Mouse (Mus musculus): ENCODE measurements around the gene Spock1.

The Spock1 gene

GRCm38 (mm10) chr13:57588558-57589273, 319.4 kb downstream of the Spock1 start:
- DNase-seq, result no peak

DNA sequence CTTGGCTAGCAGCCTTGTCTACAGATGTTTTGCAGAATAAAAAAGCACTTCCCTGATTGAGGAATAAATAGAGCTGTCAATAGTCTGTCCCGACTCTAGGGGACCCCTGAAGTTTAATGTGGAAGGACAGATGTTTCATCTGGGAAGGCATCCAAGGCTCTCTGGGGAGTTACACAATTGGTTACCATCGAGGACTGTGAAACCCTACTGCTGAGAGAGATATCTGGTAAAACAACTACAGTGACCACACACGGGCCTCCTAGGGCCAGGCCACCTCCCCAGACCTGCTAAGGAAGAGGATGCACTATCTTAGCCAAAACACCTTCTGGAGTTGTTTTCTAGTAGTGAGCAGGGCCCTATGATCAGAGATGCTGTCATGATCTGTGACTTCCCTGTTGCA, 323.0 kb downstream of the Spock1 start:
- no peak for DNase-seq

- no peak for DNase-seq
Observed at GRCm38 (mm10) chr13:57582314-57582976, 325.7 kb downstream of the Spock1 start.

DNA sequence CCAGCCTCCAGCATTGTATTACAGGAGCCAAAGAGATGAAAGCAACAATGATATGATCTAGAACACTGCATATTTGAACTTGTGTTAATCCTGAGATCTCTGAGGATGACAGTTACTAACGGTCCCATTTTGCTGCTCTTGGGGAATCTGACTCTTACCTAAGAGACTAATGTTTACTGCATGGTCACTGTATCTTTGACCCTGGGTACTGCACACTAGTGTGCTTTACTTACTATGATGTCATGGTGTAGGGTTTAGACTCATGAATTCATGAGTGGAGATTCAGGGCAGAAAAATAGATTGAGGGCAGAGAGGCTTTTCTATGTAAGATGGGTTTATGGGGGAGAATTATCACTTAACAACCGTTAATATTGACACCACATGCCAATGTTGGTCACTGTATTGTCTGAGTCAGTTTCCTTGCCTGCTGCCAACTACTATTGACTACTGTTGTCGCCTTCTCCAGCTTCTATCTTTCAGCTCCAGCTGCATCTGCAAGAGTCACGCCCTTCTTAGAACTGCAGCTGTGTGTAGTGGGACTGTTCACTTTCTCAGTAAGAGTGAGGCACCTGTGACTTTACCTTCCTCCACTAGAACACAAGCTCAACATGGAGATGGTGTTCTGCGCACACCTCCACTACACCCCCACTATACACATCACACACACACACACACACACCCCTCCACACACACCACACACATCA, 330.4 kb downstream of the Spock1 start:
- DNase-seq, result no peak

- no peak for DNase-seq
Observed at GRCm38 (mm10) chr13:57573501-57573900, 334.6 kb downstream of the Spock1 start.

DNA sequence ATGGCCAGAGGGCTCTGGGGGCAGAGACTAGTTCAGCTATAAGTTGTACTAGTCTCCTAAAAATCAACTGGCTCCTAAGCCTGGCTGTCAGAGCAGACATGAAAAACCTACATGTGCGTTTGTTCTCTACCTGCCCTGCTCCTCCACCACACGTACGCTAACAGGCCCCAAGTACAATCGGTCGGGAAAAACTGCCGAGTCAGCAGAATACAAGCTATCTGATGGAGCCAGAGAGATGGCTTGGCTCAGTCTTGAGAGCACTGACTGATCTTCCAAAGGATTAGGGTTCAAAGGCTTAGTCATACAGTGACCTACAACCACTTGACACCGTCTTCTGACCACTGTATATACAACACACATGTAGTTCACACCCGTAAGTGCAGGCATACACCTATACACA, 339.7 kb downstream of the Spock1 start:
- DNase-seq, result no peak

DNA sequence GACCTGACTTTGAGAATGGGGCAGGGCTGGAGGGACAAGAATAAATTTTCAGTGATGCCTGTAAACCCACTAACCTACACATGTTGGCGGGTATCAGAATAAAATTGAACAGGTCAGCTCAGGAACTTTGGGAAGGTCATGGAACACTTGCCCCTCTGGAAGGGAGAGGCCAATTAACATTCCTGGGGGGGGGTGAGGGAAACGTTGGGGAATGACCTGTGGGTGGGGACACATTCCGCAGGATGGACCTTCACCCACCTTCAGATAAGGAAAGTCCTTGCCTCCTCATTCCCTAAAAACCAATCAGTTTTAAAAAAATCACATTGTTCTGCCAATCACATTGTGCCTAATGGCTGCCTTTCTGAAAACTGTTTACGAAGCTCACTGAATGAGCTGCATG, 352.9 kb downstream of the Spock1 start:
- DNase-seq, result no peak

DNA sequence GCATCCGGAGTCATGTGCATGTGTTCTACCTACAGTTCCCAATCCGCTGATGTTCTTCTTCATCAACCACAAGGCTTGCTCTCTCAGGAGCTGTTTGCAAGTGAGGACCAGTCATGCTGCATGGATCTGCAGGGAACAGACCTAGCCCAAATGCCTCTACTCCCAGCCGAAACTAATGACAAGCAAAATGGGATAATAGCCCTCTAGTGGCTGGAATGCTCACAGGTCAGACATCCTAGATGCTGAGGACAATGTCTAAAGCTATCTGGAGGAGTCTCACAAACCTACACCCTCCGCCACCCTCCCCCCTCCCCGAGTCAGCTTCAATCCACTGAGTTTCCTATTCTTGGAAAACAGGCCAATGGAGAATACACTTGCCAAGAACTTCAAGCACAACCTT, 358.4 kb downstream of the Spock1 start:
- no peak for DNase-seq

DNA sequence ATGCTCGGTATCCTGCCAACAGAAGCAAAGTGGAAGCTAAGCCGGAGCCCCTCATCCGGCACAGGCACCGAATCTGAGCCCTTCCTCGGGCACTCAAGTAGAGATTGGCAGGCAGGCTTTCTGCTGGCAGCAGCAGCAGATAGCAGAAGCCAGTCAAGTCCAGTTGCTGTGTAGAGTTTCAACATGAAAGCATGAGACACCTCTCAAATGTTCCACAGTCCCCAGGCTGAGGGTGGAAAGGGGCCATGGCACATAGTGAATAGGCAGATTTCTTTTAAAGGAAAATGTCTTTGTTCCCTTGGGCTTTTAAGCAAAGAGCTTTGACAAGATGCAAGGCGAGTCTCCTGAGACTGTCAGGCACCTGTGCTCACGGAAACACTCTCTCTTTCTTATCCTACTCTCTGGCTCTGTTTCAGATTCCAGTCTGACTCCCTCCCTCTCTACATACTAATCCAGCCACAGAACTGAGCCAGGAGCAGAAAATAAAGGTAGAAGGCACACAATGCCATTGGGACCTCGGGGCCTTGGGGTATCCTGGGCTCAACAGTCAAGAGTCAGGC, 371.1 kb downstream of the Spock1 start:
- no peak for DNase-seq

DNA sequence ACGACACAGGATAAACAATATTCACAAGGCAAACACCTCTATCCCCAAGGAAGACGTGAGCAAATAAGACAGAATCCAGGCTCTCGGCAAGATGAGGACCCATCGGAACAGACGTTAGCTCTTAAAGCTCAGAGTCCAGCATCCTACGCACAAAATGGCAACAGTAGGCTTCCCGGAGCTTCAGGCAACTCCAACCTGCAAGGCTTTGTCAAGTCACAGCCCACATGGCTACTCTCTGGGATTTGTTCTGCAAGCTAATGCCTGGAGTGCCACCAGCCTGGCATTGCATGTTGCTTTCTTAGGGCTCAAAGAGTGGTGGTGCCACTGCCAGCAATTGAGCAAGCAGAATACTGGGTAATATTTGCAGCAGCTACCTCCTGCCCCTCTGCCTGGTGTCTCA, 373.8 kb downstream of the Spock1 start:
- no peak for DNase-seq

GRCm38 (mm10) chr13:57525946-57526345, 382.2 kb downstream of the Spock1 start:
- no peak for DNase-seq

DNA sequence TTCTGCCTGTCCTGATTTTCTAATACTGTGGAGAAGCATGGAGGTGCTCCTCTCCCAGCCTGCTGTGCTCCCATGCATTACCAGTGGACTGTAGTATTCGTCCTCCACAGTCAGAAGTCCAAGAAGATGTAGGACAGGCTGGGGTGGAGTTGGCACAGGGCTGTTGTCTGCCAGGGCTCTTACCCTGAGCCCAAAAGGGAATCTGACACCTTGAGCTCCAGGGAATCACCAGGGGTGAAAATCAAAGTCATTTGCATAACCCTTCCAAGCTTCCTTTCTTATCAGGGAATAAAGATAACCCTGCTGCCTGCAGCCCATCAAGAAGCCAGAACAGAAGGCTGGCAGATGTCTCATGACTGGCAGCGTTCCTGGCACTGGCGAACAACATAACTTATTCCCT, 383.6 kb downstream of the Spock1 start:
- DNase-seq, result no peak

DNA sequence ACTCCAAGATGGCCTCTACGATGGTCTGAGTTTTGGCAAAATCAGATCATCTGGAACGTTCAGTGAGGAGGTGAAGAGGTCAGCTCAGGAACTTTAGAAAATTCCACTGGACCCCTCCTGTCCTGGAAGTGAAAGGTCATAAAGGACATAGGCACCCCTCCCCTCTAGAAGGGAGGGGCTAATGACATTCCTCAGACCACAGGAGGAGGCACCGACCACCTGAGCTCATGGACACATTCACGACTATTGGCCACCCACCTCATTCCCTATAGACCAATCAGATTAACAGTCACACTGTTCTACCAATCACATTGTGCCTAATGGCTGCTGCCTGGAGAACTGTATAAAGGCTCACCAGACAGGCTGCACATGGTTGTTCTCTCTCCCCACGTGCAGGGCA, 384.8 kb downstream of the Spock1 start:
- DNase-seq, result no peak

DNA sequence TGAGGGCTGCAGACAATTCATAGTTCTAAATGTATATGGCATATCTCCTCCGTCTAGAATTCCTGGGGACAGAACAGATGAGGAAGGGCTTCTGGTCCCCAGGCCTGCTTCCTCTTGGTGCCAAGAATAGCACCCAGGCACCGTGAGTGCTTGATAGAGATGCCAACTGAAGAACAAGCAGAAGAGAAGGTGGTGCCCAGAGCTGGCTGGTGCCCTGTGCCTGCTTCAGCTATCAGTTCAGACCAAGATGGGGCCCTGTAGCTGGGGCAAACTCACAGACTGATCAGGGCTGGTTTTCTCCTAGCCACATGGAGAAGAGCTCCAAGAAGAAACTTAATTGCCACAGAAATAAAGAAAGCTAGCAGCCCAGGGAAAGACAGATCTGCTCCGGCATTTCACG, 385.8 kb downstream of the Spock1 start:
- DNase-seq, result no peak

- DNase-seq, result no peak
Observed at GRCm38 (mm10) chr13:57521152-57521551, 387.0 kb downstream of the Spock1 start.

GRCm38 (mm10) chr13:57519790-57520189, 388.3 kb downstream of the Spock1 start:
- DNase-seq, result no peak

- DNase-seq, result no peak
Observed at GRCm38 (mm10) chr13:57515737-57516136, 392.4 kb downstream of the Spock1 start.

DNA sequence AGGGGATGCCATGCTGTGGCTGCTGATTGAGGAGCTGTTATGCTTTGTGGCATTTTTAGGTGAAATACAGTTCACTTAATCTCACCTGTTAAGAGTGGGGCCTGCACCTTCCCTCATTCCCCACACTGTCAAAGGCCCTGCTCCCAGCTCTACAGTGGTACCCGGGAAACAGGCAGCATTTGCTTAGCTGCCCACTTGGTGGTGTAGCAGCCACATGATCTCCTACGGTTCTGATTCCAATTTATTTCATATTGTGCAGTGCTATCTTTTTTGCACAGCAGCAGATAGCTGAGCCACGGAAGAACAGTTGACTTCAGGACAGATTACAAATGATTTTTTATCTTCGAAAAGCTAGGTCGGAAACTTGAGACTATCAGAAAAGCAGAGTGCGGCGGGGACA, 406.6 kb downstream of the Spock1 start:
- DNase-seq, result no peak

DNA sequence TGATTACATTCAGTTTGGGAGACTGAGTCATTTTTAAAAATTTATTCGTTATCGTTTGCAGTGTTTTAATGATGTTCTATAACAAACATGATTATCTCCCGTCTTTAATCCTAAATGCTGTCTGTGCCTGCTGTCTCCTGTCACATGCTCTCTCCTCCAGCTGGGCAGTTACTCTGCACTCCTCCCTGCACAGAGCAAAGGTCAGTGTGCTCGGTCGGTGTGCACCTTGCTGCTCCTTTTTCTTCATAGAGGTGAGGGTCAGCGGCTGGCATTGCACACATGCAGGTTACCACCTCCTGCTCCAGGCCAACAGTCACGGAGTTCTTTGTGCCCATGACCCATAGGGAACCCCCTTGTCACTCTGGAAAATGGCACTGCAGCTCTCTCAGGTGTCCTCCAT, 411.4 kb downstream of the Spock1 start:
- DNase-seq, result no peak

- DNase-seq, result no peak
Observed at GRCm38 (mm10) chr13:57494838-57495237, 413.3 kb downstream of the Spock1 start.

GRCm38 (mm10) chr13:57488926-57489325, 419.2 kb downstream of the Spock1 start:
- DNase-seq, result no peak

GRCm38 (mm10) chr13:57484426-57485168, 423.5 kb downstream of the Spock1 start:
- DNase-seq, result no peak

- DNase-seq, result no peak
Observed at GRCm38 (mm10) chr13:57476700-57477099, 431.4 kb downstream of the Spock1 start.

All from thymus, postnatal 14 days (tissue).